Mouse (Mus musculus): ENCODE results near the gene Rasal1. TPM values are rescaled to one million over a fixed set of nuclear protein-coding genes. Genes with fewer than 3 reads are reported as not detected.

The Rasal1 gene
- polyA plus RNA-seq, 1 experiment: not detected

DNA sequence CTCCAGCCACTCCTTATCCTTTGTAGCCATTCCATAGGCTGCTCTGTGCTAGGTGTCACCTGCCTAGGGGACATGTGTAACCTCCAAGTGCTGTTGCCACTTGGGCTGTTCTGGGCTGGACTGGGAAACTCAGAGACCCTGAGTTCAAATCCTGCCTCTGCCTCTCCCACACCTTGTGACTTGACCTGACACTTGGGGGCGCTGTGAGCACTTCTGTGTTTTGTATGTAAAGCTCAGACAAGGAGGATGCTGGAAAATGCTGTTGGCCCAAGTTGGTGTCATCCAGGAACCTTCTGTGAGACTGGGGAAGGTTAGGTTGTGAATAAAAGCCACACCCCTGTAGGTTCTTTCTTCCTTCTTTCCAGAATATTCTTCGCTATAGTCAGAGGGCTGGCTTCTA is 16.3 kb downstream of the Rasal1 start:
- H3K4me3 ChIP-seq (ENCODE audit: insufficient read depth, low read depth, low read length): no peak overlapping the region
- H3K27ac ChIP-seq (replicated peaks; ENCODE audit: low read depth, low read length): no peak overlapping the region
- no peaks in the 10 kb centered on the region for H3K4me1 ChIP-seq (ENCODE audit: control insufficient read depth, insufficient read depth, insufficient read length, low read length)

DNA sequence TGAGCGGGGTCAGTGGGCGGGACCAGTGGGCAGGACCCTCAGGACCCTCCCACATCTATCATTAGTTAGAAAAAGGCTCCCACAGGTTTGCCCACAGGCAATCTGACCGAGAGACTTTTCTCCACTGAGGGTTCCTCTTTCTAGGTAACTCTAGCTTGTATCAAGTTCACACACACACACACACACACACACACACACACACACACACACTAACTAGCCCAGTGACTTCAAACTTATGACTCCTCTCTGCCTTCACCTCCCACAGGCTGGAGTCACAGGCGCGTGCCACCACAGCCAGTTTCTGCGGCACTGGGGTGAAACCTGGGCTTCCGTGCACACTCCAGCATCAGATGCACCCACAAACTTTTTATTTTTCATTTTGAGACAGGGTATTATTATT is 20.1 kb downstream of the Rasal1 start:
- H3K4me1 ChIP-seq (ENCODE audit: control insufficient read depth, insufficient read depth, insufficient read length, low read length): no peaks in the 10 kb centered on the region
- no peak overlapping the region for H3K4me3 ChIP-seq (ENCODE audit: insufficient read depth, low read depth, low read length)
- H3K27ac ChIP-seq (replicated peaks; ENCODE audit: low read depth, low read length): no peak overlapping the region

GRCm38 (mm10) chr5:120670132-120670531 is 21.5 kb downstream of the Rasal1 start:
- H3K4me3 ChIP-seq (ENCODE audit: insufficient read depth, low read depth, low read length): no peak overlapping the region
- H3K27ac ChIP-seq (replicated peaks; ENCODE audit: low read depth, low read length): no peak overlapping the region
- H3K4me1 ChIP-seq (ENCODE audit: control insufficient read depth, insufficient read depth, insufficient read length, low read length): no peaks in the 10 kb centered on the region

DNA sequence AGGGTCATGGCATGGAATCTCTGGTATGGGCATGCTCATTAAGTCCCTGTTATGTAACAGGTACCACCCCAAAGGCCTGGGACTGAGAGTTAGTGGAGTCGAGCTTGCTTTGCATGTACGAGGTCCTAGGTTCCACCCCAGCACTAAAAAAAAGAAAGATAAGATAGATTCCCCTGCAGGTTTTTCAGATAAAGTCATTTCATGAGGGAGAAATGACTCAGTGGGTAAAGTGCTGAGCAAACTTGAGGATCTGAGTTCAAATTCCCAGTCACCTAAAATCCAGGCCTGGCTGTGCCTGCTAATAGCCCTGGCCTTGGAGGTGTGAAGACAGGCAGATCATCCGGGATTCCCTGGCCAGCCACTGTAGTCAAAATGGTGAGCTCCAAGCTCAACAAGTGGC is 23.3 kb downstream of the Rasal1 start:
- Histone ChIP-seq H3K4me1 (ENCODE audit: control insufficient read depth, insufficient read depth, insufficient read length, low read length) (no peaks in the 10 kb centered on the region), H3K27ac (replicated peaks; ENCODE audit: low read depth, low read length) (no peak overlapping the region), H3K4me3 (ENCODE audit: insufficient read depth, low read depth, low read length) (no peak overlapping the region)

DNA sequence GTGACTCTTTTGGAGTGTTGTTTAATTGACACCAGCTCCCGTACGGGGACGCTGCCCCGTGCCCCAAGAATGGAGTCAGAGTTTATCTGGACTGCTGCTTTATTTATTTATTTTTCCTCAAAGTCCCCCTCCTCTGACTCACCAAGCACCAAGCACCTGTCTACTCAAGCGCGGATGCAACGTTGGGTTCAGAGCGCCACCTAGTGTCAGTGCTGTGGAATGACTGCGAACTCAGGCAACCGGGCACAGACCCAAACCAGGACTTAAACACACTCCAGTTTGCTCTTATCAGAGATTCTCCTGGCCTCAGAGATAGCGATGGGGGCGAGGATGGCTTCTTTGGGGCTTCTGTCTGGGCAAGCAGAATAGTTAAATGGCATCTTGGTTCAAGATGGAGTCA is 25.0 kb downstream of the Rasal1 start:
- no peaks in the 10 kb centered on the region for H3K4me1 ChIP-seq (ENCODE audit: control insufficient read depth, insufficient read depth, insufficient read length, low read length)
- no peak overlapping the region for H3K27ac ChIP-seq (replicated peaks; ENCODE audit: low read depth, low read length)
- H3K4me3 ChIP-seq (ENCODE audit: insufficient read depth, low read depth, low read length): no peak overlapping the region

DNA sequence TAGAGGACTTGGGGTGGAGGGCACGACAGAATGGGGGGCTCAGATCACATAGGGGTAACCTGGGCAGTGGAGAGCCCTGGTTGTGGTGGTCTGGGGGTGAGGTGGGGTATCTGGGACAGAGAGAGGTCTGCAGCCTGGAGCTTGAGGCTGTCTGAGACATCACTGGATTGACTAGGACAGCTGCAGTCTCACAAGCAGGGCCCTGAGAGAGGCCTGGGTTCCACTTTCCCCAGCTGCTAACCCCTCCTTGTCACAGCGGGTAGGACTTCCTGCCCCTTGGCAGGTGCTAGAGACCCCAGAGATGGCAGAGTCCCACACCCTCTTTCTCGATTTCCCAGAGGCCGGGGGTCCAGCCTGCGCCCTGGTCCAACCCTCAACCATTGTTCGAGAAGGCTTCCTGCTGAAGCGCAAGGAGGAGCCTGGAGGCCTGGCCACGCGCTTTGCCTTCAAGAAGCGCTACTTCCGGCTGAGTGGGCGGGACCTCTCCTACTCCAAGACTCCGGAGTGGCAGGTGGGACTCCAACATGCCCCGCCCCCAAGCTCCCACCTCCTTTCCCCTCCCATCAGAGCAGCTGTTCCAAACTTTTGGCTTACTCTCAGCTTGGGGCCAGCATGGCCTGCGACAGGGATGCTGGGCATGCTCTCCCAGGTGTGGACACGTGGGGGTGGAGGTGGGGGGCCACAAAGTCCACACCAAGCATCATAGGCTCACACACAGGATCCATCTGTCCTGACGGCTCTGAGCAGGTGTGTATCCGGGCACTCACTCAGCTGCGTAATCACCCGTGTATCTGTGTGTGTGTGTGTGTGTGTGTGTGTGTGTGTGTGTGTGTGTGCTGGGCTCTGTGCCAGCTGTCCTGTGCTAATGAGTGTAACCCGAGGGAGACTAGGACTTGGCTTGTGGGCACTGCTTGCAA is 25.9 kb downstream of the Rasal1 start:
- H3K4me3 ChIP-seq (ENCODE audit: insufficient read depth, low read depth, low read length): no peak overlapping the region
- H3K4me1 ChIP-seq (ENCODE audit: control insufficient read depth, insufficient read depth, insufficient read length, low read length): no peaks in the 10 kb centered on the region
- H3K27ac ChIP-seq (replicated peaks; ENCODE audit: low read depth, low read length): no peak overlapping the region

DNA sequence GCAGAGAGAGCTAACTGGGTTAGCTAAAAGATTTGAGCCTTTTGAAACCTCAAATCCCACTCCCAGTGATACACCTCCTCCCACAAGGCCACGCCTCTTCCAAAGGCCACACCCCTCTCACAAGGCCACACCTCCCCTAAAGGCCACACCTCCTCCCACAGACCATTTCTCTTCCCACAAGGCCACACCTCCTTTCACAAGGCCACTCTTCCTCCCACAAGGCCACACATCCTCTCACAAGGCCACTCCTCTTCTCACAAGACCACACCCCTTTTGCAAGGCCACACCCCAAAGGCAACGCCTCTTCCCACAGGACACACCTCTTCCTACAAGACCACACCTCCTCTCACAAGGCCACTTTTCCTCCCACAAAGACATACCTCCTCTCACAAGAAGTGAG is 28.9 kb downstream of the Rasal1 start:
- Histone ChIP-seq H3K4me3 (ENCODE audit: insufficient read depth, low read depth, low read length) (no peak overlapping the region), H3K27ac (replicated peaks; ENCODE audit: low read depth, low read length) (no peak overlapping the region), H3K4me1 (ENCODE audit: control insufficient read depth, insufficient read depth, insufficient read length, low read length) (no peaks in the 10 kb centered on the region)

DNA sequence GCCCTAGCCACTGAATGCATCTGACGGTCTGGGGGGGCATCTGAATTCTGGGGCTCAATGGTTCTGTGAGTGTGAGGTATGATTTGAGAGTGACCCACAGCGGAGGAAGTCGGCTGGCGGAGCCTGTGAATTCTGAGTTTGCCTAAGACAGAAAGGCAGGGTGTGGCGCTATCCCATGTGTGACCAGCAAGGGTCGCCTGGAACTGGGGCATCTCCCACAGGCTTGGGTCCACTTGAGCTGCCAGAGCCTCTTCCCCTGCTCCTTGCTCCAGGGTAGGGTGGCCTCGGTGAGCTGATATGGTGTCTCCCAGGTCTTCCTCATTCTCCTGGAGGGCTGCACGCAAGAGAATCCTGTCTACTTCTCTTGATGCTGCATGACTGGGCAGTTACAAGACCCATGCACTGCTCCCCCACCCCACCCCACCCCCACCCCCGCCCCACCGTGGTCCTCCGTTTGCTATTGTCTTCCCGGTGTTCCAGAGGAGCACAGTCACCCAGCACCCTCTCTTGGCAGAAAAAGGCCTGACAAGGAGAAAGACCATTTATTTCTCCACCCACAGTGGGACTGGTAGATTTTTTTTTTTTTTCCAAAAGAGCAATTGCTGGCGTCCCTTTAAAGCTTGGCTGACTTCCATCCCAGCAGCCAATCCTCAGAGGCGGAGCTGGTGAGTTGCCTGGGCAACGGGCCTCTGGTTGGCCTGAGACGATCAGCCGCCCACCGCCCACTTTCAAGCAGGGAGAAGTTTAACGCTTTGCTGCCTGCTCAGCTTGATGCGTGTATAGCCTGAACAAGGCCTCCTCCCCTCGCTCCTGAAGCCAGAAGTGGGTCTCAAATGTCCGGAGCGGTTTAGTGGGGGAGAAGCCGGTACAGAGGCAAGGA is 31.3 kb downstream of the Rasal1 start:
- H3K4me1 ChIP-seq (ENCODE audit: control insufficient read depth, insufficient read depth, insufficient read length, low read length): no peaks in the 10 kb centered on the region
- H3K4me3 ChIP-seq (ENCODE audit: insufficient read depth, low read depth, low read length): no peak overlapping the region
- H3K27ac ChIP-seq (replicated peaks; ENCODE audit: low read depth, low read length): no peak overlapping the region

DNA sequence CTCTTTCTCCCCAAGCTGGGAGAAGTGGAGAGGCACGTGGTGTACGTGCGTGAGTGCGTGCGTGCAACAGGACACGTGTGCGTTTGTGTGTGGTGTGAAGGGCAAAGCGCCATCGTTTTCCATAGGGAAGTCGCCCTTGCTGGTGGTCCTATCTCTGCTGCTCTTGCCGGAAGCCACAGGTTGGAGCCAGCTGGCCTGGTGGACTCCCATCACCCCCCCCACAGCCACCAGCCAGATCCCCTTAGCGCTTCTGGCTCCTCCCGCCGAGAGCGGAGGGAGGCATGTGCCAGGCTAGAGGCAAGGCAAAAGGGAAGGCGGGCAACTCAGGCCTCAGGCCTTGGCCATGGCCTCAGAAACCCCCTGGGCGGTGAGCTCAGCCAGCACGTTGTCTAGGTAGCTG is 32.3 kb downstream of the Rasal1 start:
- Histone ChIP-seq H3K27ac (replicated peaks; ENCODE audit: low read depth, low read length) (no peak overlapping the region), H3K4me3 (ENCODE audit: insufficient read depth, low read depth, low read length) (no peak overlapping the region), H3K4me1 (ENCODE audit: control insufficient read depth, insufficient read depth, insufficient read length, low read length) (no peaks in the 10 kb centered on the region)

GRCm38 (mm10) chr5:120682982-120683771 is 34.6 kb downstream of the Rasal1 start:
- no peak overlapping the region for H3K27ac ChIP-seq (replicated peaks; ENCODE audit: low read depth, low read length)
- H3K4me1 ChIP-seq (ENCODE audit: control insufficient read depth, insufficient read depth, insufficient read length, low read length): no peaks in the 10 kb centered on the region
- no peak overlapping the region for H3K4me3 ChIP-seq (ENCODE audit: insufficient read depth, low read depth, low read length)

GRCm38 (mm10) chr5:120685678-120686077 is 37.1 kb downstream of the Rasal1 start:
- Histone ChIP-seq H3K4me1 (ENCODE audit: control insufficient read depth, insufficient read depth, insufficient read length, low read length) (no peaks in the 10 kb centered on the region), H3K27ac (replicated peaks; ENCODE audit: low read depth, low read length) (no peak overlapping the region), H3K4me3 (ENCODE audit: insufficient read depth, low read depth, low read length) (no peak overlapping the region)

DNA sequence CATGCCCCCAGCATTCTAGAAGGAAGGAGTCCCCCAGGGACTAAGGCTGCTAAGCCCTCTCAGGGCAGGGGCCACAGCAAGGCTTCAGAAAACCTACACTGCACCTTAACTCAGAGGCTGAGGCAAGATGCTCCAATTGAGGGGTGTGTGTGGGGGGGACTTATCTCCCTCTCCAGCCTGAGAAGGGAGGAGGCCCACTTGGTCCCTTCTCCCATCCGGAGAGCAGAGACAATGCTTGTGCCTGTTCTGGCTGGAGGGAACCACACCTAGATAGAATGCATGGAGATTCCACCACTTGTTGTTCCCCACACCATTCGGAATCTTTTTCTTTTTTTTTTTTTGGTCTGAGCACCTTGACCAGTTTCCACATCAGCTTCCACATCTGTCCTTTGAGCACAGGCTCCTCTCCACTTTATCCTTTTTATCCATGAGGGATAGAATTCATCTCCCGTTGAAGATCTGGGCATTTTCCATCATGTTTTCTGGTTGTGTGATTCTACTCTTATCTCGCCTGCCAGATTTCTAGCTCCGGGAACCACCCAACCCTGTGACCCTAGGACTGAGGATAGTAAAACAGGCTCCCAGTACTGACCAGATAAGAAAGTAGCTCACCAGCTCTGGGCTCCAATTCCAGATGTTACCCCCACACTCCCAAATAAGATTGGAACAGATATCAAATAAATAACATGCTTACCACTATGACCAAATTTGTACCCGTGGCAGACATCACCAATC is 38.3 kb downstream of the Rasal1 start:
- H3K4me3 ChIP-seq (ENCODE audit: insufficient read depth, low read depth, low read length): no peak overlapping the region
- no peaks in the 10 kb centered on the region for H3K4me1 ChIP-seq (ENCODE audit: control insufficient read depth, insufficient read depth, insufficient read length, low read length)
- H3K27ac ChIP-seq (replicated peaks; ENCODE audit: low read depth, low read length): no peak overlapping the region

DNA sequence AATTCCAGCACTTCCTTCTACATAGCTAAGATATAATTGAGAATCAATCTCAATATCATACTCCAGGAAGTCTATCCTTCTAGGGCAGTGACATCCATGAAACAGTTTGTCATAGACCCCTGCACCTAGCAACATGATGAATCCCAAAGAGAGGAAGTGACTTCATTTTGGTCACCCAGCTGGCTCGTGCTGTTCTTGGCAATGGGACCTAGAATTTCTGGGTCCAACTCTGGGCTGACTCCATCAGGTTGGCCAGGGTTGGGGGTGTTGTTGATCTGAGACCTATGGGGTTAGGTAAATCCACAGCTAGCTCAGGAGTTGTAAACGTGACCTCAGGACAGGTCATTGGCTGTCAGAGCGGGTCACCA is 38.9 kb downstream of the Rasal1 start:
- Histone ChIP-seq H3K4me1 (ENCODE audit: control insufficient read depth, insufficient read depth, insufficient read length, low read length) (no peaks in the 10 kb centered on the region), H3K4me3 (ENCODE audit: insufficient read depth, low read depth, low read length) (no peak overlapping the region), H3K27ac (replicated peaks; ENCODE audit: low read depth, low read length) (no peak overlapping the region)

DNA sequence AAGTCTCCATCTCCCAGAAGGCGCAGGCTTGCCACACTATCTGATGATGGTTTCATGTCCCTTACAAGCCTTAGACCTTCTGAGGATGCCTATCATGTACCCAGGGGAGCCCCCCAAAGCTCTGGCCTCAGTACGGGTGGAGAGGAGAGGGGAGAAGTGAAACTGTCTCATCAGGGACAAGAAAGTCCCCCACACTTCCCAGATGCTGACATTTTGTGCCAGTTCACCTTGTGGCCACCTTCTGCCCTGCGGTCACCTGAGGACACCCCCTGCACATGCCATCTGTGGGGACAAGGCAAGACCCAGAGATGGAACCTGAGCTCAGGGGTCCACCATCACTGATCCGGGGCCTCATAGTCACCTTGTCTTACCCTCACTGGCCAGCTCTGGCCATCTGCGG is 39.3 kb downstream of the Rasal1 start:
- H3K4me1 ChIP-seq (ENCODE audit: control insufficient read depth, insufficient read depth, insufficient read length, low read length): no peaks in the 10 kb centered on the region
- no peak overlapping the region for H3K4me3 ChIP-seq (ENCODE audit: insufficient read depth, low read depth, low read length)
- H3K27ac ChIP-seq (replicated peaks; ENCODE audit: low read depth, low read length): no peak overlapping the region

Data from brown adipose tissue, adult 24 weeks (tissue).